Mouse (Mus musculus): ENCODE data around the gene Psmd1. TPM values are rescaled to one million over a fixed set of nuclear protein-coding genes. Genes with fewer than 3 reads are reported as not detected.
A peak's percentile ranks its signal among the peaks of the same experiment; 100 is the strongest.

Gene Psmd1
- polyA plus RNA-seq, 1 experiment from 2014 or later = 188 TPM

DNA sequence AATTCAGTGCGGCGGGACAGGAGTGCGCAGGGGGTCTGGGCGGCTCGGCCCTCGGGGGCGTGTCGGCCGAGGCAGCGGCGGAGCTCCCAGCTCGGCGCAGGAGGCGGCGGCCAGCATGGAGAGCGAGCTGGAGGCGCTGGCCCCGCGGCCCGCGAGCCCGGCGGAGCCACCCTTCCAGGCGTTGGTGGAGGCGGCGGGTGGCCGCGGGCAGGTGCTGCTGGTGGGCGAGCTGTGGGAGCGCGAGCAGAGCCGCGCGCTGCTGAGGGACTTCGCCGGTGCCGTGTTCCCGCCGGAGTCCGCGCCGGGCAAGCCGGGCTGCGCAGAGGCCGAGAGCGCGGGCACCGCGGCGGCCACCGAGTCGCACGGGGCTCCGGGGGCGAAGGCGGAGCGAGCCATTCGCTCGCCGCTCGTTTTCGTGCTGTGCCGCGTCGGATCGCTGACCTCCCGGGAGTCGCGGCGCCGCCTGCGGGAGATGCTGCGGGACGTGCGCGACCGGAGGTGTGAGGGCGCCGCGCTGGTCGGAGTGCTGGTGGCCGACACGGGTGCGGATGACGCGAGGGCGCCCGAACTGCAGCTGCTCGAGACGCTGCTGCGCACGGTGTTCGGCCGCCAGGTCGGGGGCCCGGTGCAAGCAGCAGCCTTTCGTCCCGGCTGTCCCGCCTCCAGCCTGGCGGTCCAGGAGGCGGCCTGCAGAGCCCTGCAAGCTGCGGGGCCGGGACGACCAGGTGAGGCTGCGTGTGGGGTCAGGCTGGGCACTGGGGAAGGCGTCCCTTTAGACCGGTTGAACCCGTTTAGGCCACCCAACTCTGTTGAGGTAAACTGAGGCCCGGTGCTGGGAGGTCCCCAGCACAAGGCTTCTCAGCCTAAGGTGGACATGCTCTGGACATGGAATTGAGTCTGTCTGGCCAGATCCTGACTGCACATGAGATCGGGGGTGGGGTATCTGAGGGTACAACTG is 18.1 kb upstream of the Psmd1 start, which contains the start of gene 2810459M11Rik:
2810459M11Rik (plus strand) TSS at position 16 of the 958 bp plus-strand sequence.
- peaks cover 60% of the 10 kb centered on the region for H3K27me3 ChIP-seq
- under 1% methylated on average over 92 of the region's 110 CpGs for WGBS
- peaks cover 12% of the 10 kb centered on the region for H3K4me1 ChIP-seq (replicated peaks)
- peak within 1 kb of the TSS; percentile 55 for H3K4me3 ChIP-seq (replicated peaks)
- peak; percentile 82 for ATAC-seq
- H3K4me2 ChIP-seq (replicated peaks) = peak within 1 kb of the TSS; percentile 79
- H3K27ac ChIP-seq = no peak within 1 kb of the TSS
- no peaks in the 10 kb centered on the region for H3K36me3 ChIP-seq
- no peaks in the 10 kb centered on the region; the same call in 1 of the 2 replicates for H3K9me3 ChIP-seq
- peak within 1 kb of the TSS; percentile 67 for H3K9ac ChIP-seq (replicated peaks)

DNA sequence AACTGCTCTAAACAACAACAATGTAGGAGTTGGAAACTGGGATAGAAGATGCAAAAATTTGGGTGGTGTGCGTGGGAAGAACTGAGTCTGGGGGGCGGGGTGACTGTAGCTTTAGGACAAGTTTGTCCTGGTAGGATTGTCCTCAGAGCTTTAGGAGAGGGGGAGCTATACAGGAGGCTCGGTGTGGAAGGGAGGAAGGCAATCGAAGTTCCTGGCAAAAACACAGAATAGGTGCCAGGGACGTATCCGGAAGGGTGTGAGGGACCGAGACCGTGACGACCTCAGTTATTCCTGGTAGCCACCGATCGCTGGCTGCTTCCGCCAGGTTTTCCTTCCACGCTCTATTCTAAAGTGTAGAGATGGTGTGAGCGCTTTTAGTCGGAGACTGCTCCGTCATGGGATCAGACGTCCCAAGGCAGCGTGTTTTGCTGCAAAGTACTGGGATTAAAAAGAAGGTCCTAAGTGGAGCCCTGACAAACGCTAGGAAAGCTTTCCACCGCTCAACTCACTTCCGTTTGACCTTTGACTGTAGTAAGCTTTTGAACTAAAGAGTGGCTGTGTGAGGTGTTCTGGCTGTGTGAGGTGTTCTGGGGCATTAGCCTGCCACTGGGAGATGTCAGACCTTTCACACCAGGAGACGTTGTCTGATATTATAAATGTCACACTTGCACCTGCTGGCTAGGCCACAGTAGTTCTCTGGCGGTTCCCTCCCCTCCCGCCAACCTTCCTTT is 17.2 kb upstream of the Psmd1 start:
- Histone ChIP-seq H3K4me1 (replicated peaks) (peaks cover 12% of the 10 kb centered on the region), H3K27me3 (peaks cover 60% of the 10 kb centered on the region), H3K36me3 (no peaks in the 10 kb centered on the region), H3K27ac (no peak overlapping the region), H3K9me3 (no peaks in the 10 kb centered on the region), H3K4me2 (replicated peaks) (peak overlapping the region; percentile 79), H3K4me3 (replicated peaks) (peak overlapping the region; percentile 55), H3K9ac (replicated peaks) (no peak overlapping the region)
- 0 out of 2 replicates have a peak, but pooled peaks have one; percentile 2 for ATAC-seq
- WGBS = 9% methylated on average over 24 of the region's 24 CpGs

DNA sequence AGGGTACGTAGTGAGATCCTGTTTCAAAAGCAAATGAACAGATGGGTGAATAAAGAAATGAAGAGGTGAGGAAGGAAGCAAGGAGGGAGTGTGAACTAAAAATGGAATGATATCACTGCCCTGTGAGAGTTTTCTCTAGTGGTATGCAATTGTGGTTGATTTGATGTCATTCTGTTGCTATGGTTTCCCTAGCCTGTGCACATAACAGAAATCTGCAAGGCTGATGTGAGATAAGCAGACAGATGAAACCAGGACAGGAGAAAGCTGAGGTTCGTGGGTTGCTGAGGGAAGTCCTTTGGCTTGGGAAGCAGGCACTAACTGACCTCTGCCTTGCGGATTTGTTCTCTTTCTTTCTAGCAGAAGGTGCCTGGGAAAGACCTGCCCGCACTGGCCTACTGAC is 16.0 kb upstream of the Psmd1 start:
- Histone ChIP-seq H3K9ac (replicated peaks) (no peak overlapping the region), H3K27me3 (peaks cover 57% of the 10 kb centered on the region), H3K4me2 (replicated peaks) (no peak overlapping the region), H3K9me3 (no peaks in the 10 kb centered on the region), H3K36me3 (no peaks in the 10 kb centered on the region), H3K4me3 (replicated peaks) (no peak overlapping the region), H3K4me1 (replicated peaks) (peaks cover 12% of the 10 kb centered on the region), H3K27ac (no peak overlapping the region)
- 81% methylated on average over 4 of the region's 4 CpGs for WGBS
- no peak for ATAC-seq

DNA sequence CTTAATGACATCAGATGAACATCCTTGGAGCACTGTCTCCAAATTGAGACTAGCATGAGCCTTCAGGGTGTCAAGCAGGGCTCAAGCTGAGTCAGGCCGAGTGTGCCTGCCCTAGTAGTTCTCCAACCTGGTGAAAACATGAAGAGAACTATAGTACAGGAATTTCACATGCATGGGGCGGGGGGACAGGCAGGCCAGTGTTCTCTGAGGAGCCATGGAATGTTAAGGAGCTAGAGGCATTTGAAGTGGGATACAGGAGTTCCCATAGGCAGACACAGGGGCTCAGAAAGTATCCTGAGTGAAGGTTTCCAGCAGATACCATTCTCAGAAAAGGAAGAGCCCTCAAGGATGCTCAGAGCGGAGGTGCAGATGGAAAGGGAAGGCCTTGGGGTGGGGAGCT is 15.4 kb upstream of the Psmd1 start:
- H3K27me3 ChIP-seq = peaks cover 52% of the 10 kb centered on the region
- H3K4me3 ChIP-seq (replicated peaks) = no peak overlapping the region
- no peak for ATAC-seq
- peaks cover 12% of the 10 kb centered on the region for H3K4me1 ChIP-seq (replicated peaks)
- 80% methylated on average over 3 of the region's 3 CpGs for WGBS
- H3K9me3 ChIP-seq = no peaks in the 10 kb centered on the region
- H3K4me2 ChIP-seq (replicated peaks) = no peak overlapping the region
- no peaks in the 10 kb centered on the region for H3K36me3 ChIP-seq
- no peak overlapping the region for H3K27ac ChIP-seq
- no peak overlapping the region for H3K9ac ChIP-seq (replicated peaks)

DNA sequence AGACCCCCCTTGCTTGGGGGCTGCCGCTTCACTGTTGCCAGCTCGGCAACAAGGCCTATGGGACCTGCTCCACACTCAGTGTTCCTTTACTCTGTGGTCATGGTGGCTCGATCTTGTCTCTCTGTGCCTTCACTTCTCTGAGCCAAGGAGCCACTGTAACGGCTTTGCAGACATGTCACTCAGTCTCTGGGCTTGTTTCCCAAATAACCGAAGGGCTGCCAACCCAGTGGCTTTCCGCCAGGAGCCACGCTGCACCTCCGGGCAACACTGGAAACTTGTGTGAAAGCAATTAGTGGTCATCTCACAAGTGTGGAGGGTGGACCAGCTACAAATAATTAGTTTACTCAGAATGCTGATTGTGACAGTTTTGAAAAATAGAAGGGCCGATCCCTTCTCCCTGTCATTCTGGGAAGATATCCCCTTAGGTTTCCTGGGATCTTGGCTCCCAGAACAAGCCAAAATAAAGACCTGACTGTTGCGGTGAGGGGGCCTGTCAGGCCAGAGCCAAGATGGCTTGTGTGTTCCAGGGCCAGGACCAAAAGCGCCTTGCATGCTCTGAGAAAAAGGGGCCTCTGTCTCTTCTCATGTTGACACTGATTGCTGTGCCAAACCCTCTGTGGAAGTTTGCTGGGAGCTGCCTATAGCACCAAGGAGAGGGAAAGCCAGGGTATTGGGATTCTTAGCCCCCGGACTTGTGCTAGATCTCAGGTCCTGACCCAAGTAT is 10.8 kb upstream of the Psmd1 start:
- no peak overlapping the region for H3K9ac ChIP-seq (replicated peaks)
- no peaks in the 10 kb centered on the region for H3K9me3 ChIP-seq
- no peak overlapping the region for H3K4me3 ChIP-seq (replicated peaks)
- H3K4me1 ChIP-seq (replicated peaks) = no peaks in the 10 kb centered on the region
- ATAC-seq = peak; percentile 51
- no peak overlapping the region; the same call in 1 of the 2 replicates for H3K27ac ChIP-seq
- WGBS = 81% methylated on average over 12 of the region's 12 CpGs
- no peaks in the 10 kb centered on the region for H3K36me3 ChIP-seq
- H3K4me2 ChIP-seq (replicated peaks) = no peak overlapping the region
- peaks cover 9% of the 10 kb centered on the region for H3K27me3 ChIP-seq

DNA sequence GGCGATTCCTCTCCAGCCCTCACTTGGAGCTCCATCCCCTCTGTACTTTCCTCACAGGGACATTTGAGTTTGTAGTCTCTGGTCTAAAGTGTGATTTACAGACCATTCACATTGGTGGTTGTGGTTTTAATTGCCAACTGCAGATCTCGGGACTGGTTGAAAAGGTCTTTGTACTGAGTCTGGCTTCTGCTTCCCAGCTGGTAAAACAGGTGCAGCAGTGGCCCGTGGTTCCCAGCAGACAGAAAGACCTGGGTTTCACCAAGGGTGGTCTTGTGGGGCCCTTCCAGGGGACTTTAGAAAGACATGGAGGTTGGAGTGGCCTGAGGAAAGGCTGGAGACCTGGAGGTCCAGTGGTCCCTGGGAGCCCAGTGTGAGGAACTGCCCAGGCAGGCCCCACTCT is 9.2 kb upstream of the Psmd1 start:
- Histone ChIP-seq H3K27me3 (no peaks in the 10 kb centered on the region), H3K36me3 (no peaks in the 10 kb centered on the region), H3K4me2 (replicated peaks) (no peak overlapping the region), H3K9ac (replicated peaks) (no peak overlapping the region), H3K4me3 (replicated peaks) (no peak overlapping the region), H3K9me3 (no peaks in the 10 kb centered on the region), H3K27ac (no peak overlapping the region), H3K4me1 (replicated peaks) (peaks cover 4% of the 10 kb centered on the region; the same call in 1 of the 2 replicates)
- ATAC-seq = no peak
- WGBS = 60% methylated on average over 3 of the region's 3 CpGs

DNA sequence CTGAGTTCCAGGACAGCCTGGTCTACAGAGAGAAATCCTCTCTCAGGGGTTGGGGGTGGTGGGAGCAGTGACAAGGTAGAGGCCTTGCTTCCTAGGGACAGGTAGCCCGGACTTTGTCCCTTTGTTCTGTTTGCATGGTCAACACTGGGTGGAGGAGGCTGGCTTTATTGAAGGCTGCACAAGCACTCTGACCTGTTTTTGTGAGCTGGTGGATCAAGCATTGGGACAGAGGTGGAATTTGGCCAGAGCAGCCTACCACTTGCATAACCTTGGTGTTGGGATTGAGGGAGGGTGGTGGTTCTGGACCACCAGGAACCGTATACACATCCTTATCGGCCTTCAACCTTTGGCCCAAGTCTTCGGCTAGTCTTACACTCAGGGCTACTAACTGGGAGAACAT is 7.9 kb upstream of the Psmd1 start:
- H3K4me3 ChIP-seq (replicated peaks) = no peak overlapping the region

DNA sequence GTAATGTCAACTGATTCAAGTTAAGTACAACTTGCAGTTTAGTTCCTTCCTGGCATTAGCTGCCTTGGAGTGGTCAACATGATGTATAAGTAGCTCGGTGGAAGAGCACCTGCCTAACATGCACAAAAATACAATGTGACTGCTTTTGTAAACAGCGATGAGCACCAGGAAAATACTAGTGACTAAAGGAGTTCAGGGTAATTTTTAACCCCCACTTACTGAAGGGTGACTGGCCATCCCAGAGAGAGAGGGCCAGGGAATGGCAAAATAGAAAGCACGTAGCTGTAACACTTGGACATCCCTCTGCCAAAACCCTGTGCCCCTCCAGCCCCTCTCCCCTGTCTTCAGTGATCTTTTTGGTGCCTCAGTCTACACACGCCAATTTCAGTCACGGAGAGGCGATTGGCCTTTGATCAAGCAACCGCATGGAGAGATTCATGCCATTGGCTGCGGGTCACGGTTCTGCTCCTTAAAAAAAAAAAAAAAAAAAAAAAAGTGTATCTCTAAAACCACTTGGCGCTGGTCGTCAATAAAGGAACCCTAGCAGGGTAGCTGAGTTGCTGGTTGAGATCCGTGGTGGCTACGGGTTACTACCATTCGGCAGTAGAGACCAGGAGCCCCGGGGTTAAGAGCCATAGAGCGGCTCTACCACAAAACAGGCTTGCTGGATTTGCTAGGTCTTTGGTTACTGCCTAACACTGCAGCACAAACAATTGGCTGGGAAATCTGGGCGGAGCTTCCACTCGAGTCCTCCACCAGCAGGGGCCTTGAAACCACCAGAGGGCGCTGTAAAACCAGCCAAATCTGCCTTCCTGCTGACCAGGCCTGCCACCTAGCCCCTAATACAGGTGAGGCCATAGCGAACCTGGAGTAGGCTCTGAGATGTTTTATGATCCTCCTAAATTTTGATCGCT is 5.1 kb upstream of the Psmd1 start:
- H3K4me1 ChIP-seq (replicated peaks) = peaks cover 4% of the 10 kb centered on the region; the same call in 1 of the 2 replicates
- H3K27me3 ChIP-seq = no peaks in the 10 kb centered on the region
- 10% methylated on average over 21 of the region's 21 CpGs for WGBS
- peak overlapping the region; percentile 59 for H3K4me2 ChIP-seq (replicated peaks)
- peak; percentile 87 for ATAC-seq
- peak overlapping the region; percentile 38 for H3K4me3 ChIP-seq (replicated peaks)
- peak overlapping the region; percentile 67; the same call in 1 of the 2 replicates for H3K27ac ChIP-seq
- no peaks in the 10 kb centered on the region for H3K36me3 ChIP-seq
- no peaks in the 10 kb centered on the region for H3K9me3 ChIP-seq
- peak overlapping the region; percentile 49 for H3K9ac ChIP-seq (replicated peaks)

More for the DNA sequence above, 7.9 kb upstream of the Psmd1 start:
- 93% methylated on average over 4 of the region's 4 CpGs for WGBS
- no peaks in the 10 kb centered on the region for H3K9me3 ChIP-seq
- no peaks in the 10 kb centered on the region for H3K27me3 ChIP-seq
- H3K9ac ChIP-seq (replicated peaks) = no peak overlapping the region
- no peak overlapping the region for H3K27ac ChIP-seq
- no peak for ATAC-seq
- no peak overlapping the region for H3K4me2 ChIP-seq (replicated peaks)
- no peaks in the 10 kb centered on the region for H3K36me3 ChIP-seq
- peaks cover 4% of the 10 kb centered on the region; the same call in 1 of the 2 replicates for H3K4me1 ChIP-seq (replicated peaks)

DNA sequence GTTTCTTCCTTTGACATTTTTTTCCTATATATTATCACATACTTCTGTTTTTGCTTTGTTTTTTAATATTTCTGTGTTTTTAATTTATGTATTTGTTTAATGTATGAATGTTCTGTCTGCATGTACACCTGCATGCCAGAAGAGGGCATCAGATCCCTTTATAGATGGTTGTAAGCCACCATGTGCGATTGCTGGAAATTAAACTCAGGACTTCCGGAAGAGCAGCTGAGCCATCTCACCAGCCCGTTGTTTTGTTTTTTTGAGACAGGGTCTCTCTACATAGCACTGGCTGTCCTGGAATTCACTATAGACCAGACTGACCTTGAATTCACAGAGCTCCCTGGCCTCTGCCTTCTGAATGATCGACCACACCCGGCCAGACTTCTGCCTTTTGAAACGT is 1.7 kb upstream of the Psmd1 start:
- WGBS = 84% methylated on average over 6 of the region's 6 CpGs
- Histone ChIP-seq H3K36me3 (peaks cover 4% of the 10 kb centered on the region; the same call in 1 of the 2 replicates), H3K9me3 (0 out of 2 replicates have a peak, but pooled peaks cover 2% of the 10 kb centered on the region), H3K27me3 (no peaks in the 10 kb centered on the region), H3K4me2 (replicated peaks) (no peak overlapping the region), H3K9ac (replicated peaks) (no peak overlapping the region), H3K27ac (no peak overlapping the region), H3K4me1 (replicated peaks) (peaks cover 18% of the 10 kb centered on the region), H3K4me3 (replicated peaks) (no peak overlapping the region)
- no peak for ATAC-seq

DNA sequence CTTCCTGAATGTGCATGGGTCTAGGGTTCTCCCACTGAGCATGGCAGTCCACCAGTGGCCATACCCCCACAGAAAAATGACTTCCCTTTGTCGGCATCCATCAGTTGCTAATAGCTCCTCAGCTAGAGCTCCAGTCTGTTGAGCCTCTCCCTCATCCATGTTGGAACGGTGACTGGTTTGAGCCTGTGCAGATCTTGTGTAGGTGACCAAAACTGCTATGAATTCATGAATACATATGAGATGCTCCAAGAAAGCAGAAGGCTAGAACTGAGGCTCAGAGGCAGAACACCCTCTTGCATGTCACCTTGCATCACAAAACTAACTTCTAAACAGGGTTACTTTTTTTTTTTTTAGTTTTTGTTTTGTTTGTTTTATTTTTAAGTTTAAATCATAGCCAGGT is 12.4 kb downstream of the Psmd1 start:
- H3K36me3 ChIP-seq = peaks cover 74% of the 10 kb centered on the region
- 94% methylated on average over 2 of the region's 2 CpGs for WGBS
- H3K4me1 ChIP-seq (replicated peaks) = no peaks in the 10 kb centered on the region
- H3K4me2 ChIP-seq (replicated peaks) = no peak overlapping the region
- no peak overlapping the region for H3K9ac ChIP-seq (replicated peaks)
- no peaks in the 10 kb centered on the region for H3K27me3 ChIP-seq
- H3K9me3 ChIP-seq = no peaks in the 10 kb centered on the region
- H3K4me3 ChIP-seq (replicated peaks) = no peak overlapping the region
- H3K27ac ChIP-seq = no peak overlapping the region
- ATAC-seq = no peak

DNA sequence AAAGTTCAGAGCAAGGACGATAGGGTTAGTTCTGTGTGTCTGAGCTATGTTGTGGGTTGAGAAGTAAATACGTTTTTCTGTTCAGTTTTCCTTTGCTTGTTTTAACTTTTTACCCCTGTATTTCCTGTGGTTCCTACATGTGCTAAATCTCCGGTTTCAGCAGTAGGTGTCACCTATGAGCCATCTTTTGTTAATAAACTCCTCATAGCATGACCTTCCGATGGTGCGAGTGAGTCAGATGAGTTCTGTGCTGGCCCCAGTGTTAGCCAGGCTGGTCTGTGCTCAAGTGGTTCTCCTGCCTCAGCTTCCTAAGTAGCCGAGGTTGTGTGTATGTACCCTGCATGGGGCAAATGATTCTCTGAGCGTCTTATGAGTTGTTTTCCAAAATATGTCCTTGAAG is 30.2 kb downstream of the Psmd1 start:
- no peaks in the 10 kb centered on the region for H3K27me3 ChIP-seq
- WGBS = 95% methylated on average over 7 of the region's 7 CpGs
- peaks cover 72% of the 10 kb centered on the region for H3K36me3 ChIP-seq
- no peaks in the 10 kb centered on the region for H3K9me3 ChIP-seq
- H3K4me1 ChIP-seq (replicated peaks) = no peaks in the 10 kb centered on the region
- no peak overlapping the region for H3K4me2 ChIP-seq (replicated peaks)
- H3K4me3 ChIP-seq (replicated peaks) = no peak overlapping the region
- ATAC-seq = no peak
- no peak overlapping the region for H3K27ac ChIP-seq
- H3K9ac ChIP-seq (replicated peaks) = no peak overlapping the region
